Mouse (Mus musculus) heart, adult 2 months (tissue): ENCODE data around the gene Cacna2d4.

Source experiments
- CTCF ChIP-seq: fragments of 200-600 bp; IDR thresholded peaks from 2 replicates; pipeline ENCODE4 v1.8.1; 2022; ENCODE audit warnings: antibody characterized with exemption, mild to moderate bottlenecking, moderate library complexity
- POLR2A ChIP-seq: fragments of 200-500 bp; IDR thresholded peaks from 2 replicates; pipeline ENCODE4 v1.6.1; 2011; ENCODE audit warnings: mild to moderate bottlenecking, low read depth, low read length, control low read depth; ENCODE audit not compliant: insufficient read depth

DNA sequence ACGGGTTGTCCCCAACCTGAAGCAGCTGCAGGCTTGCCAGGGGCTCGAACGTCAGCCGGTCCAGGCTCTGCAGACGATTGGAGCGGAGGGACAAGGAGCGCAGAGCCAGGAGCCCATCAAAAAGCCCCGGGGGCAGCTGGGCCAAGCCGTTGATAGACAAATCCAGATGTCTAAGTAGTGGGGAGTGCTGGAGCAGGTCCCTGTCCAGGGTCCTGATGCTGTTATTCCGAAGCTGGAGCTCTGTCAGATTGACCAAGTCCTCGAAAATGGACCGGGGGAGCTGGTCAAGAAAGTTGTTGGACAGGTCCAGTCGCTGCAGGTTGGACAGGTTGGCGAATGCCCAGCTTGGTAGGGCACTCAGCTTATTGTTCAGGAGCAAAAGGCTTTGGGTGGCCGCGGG is 84.2 kb downstream of the Cacna2d4 start:
- no peak for TF ChIP-seq CTCF
- TF ChIP-seq POLR2A, result no peak
